Mouse (Mus musculus): Measurements from ENCODE around the gene Lat2. TPM values are rescaled to one million over a fixed set of nuclear protein-coding genes. Genes with fewer than 3 reads are reported as not detected.

Gene Lat2
- polyA plus RNA-seq, 1 experiment from 2014 or later, result 2.0 TPM

Other genes starting within 250 kb of the Lat2 start
- 81.6 and 84.4 TPM in 2 replicates for gene Gtf2ird1, start 158.3 kb downstream of the Lat2 start, polyA plus RNA-seq (2015; fragmentation: Nextera tagmentation; extraction: Ambion mirVana)
- 3.6 and 3.9 TPM in 2 replicates for gene Clip2, start 62.6 kb downstream of the Lat2 start, polyA plus RNA-seq (2015; fragmentation: Nextera tagmentation; extraction: Ambion mirVana)
- gene Syna, start 54.9 kb downstream of the Lat2 start, polyA plus RNA-seq (2015; fragmentation: Nextera tagmentation; extraction: Ambion mirVana), result 0.06 and 0.10 TPM in 2 replicates
- 245 and 247 TPM in 2 replicates for gene Rfc2, start 33.7 kb downstream of the Lat2 start, polyA plus RNA-seq (2015; fragmentation: Nextera tagmentation; extraction: Ambion mirVana)
- gene Eif4h, start 24.5 kb upstream of the Lat2 start, polyA plus RNA-seq (2015; fragmentation: Nextera tagmentation; extraction: Ambion mirVana), result 382 and 397 TPM in 2 replicates
- gene Limk1, start 73.6 kb upstream of the Lat2 start, polyA plus RNA-seq (2015; fragmentation: Nextera tagmentation; extraction: Ambion mirVana), result 3.7 and 4.1 TPM in 2 replicates
- gene Eln, start 132.3 kb upstream of the Lat2 start, polyA plus RNA-seq (2015; fragmentation: Nextera tagmentation; extraction: Ambion mirVana), result 86.7 and 89.8 TPM in 2 replicates

All from intestine, embryonic 15.5 days (tissue).